Mouse (Mus musculus): ENCODE measurements at regions not wholly inside any gene's neighbourhood (a gene's known extent, or its start where the extent isn't known, plus 50 kb on each side); places are given as distances from the start of the nearest gene placed in this dataset.
A peak's percentile ranks its signal among the peaks of the same experiment; 100 is the strongest.

GRCm38 (mm10) chr19:30289721-30290120 is 57.0 kb downstream of the Mbl2 start:
- no peak for DNase-seq (ENCODE audit: low spot score in 2 of 2)

DNA sequence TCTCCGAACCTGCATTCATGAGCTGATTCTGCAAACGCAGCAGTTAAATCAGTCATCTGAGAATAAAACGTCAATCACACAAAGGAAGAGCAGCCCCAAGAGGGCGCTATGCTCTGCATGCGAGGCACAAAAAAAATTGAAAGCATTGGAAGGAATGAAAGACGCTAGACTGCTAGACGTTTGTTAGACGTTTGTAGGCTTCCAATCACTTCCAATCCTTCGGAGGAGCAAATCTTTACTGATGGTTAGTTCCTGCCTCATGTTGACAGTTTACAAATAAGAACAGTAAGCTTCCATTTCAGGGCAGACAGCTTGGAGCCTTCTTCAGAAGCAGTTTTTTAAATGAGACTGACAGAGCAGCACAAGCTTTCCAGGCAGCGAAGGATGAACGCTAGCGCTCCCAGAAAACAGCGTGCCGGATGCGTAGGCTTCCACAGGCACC is 62.5 kb downstream of the Mbl2 start:
- DNase-seq (ENCODE audit: low spot score in 2 of 2), result peak in 1 of 2 experiments; percentile 5

GRCm38 (mm10) chr19:30296024-30296423 is 63.3 kb downstream of the Mbl2 start:
- DNase-seq (ENCODE audit: low spot score in 2 of 2), result no peak

DNA sequence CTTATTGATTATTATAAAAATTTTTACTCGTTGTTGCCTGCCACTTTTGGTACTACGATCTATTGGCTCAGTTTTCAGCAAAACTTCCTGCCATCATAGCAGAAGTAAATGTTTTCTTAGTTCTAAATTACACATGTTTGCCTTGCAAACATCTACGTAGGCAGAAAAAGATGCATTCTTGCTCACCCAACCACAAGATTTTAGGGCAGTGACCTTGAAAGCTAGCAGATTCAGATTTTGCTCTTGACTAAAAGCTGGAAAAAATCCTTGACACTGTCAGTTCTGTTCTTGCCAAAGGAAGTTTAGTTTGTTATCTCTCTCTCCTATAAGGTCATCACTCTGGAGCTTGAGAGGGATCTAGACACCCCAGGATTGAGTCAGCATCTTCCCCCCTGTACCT is 66.8 kb downstream of the Mbl2 start:
- no peak for DNase-seq (ENCODE audit: low spot score in 2 of 2)

DNA sequence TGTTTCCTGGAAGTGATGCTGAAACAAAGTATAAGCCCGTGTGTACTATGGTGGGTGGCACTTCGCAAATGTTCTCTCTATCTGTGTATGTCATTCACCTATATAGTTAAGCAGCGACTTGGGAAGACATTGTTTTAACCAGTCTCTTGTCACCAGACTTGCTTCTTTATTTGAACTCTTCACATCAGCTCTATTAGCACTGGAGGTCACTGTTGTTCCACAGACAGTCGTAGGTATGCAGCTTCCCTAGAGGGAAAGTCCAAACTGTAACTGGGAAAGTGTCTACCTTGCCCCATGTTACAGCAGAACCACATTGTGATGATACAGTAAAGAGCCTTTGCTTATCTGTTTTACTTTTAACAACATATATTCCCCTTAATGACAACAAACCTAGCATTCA is 69.5 kb downstream of the Mbl2 start:
- no peak for DNase-seq (ENCODE audit: low spot score in 2 of 2)

DNA sequence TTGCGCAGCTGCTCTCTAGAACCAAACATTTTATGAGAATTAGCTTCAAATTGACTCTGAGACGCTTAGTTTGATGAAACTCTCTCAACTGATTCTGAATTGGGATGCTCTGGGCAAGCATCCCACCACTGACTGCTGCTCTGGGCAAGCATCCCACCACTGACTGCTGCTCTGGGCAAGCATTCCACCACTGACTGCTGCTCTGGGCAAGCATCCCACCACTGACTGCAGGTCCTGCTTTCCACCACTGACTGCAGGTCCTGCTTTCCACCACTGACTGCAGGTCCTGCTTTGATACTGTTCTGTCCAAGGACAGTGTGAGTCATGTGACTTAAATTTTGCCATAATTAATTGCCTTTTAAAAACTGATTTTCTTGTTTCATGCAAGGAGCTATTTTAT is 73.6 kb downstream of the Mbl2 start:
- DNase-seq (ENCODE audit: low spot score in 2 of 2), result peak in 1 of 2 experiments; percentile 2

DNA sequence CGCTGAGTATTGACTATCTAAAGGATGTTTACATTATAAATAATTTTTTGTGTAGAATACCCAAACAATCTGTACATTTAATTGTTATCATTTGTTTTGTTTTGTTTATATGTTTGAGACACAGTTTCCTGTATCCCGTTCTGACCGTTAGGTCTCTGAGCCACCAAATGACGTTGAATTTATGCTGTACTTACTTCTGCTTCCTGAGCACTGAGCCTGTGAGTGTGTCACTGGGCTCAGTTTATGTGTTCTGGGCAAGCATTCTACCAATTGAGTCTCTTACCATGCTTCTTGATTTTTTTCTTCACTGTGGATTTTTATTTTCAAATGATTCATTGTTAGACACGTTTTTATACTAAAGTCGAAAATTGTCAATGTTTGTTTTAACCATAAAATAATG is 74.2 kb downstream of the Mbl2 start:
- no peak for DNase-seq (ENCODE audit: low spot score in 2 of 2)

DNA sequence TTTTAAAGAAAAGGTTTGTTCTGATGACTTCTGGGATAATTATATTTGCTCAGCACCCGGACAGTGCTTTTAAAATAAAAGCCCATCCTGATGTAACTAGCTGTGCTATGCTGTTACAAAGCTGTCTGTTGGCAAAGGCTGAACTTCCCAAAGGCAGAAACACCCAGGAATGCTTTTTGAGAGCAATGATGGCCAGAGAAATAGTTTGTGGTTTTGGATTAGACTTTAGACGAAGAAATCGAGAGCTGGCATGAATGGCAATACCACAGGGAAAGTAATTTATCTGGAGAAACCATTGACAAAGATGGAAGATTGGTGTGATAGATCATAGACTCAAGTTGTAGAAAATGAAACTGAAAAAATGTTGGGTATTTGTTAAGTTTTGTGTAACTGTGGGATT is 84.6 kb downstream of the Mbl2 start:
- no peak for DNase-seq (ENCODE audit: low spot score in 2 of 2)

- DNase-seq (ENCODE audit: low spot score in 2 of 2), result no peak
Measured at GRCm38 (mm10) chr19:30327693-30328092, 95.0 kb downstream of the Mbl2 start.

- no peak for DNase-seq (ENCODE audit: low spot score in 2 of 2)
Measured at GRCm38 (mm10) chr19:30328886-30329285, 96.1 kb downstream of the Mbl2 start.

DNA sequence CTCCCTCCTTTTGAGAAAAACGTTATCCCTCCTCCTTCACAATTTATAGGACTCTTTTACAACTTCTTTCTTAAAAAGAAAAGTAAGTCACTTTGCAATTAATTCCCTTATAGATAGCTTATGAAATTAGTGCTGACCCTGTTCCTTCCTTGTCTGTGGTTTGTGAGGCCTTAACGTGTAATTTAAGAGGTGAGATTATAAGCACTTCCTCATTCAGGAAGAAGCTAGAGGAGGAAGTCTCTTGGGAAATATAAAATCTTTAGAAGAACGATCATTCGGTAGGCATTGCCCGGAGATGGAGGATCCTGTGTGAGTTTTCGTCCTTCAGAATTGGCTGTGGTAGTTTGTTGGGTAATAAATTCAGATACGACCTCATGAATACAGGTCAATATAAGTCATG is 98.0 kb downstream of the Mbl2 start:
- DNase-seq (ENCODE audit: low spot score in 2 of 2), result no peak

DNA sequence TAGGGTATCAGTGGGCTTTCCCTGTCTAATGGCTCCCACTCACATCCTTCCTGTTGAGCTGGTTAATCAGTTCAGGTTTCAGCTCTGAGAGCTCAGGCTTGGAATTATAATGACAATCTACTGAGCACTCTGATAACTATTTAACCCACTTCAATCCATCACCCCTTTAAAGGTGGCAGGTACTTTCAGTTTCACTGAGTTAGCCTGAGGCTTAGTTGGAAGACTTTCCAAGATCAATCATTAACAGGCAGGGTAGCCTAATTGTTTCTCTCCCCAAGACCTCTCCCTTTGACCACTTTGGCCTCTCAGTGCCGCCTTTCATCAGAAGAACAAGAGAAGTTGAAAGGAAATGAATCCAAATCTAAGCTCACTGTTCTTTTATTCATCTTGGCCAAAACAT is 99.1 kb downstream of the Mbl2 start:
- DNase-seq (ENCODE audit: low spot score in 2 of 2), result no peak

DNA sequence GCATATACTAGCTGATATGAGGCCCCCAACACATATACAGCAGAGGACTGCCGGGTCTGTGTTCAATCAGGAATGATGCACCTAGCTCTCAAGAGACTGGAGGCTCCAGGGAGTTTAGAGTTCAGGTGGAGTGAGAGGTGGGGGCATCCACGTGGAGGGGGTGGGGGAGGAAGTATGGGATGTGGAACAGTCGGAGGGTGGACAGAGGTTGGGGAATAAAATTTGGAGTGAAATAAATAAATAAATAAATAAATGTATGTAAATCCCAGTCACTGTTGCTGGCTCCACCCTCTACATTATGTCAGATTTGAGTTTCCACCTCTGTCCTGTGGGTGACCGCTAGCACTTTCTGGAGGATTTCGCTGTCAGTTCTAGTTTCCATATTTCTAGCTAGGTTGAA is 111.7 kb downstream of the Mbl2 start:
- no peak for DNase-seq (ENCODE audit: low spot score in 2 of 2)

DNA sequence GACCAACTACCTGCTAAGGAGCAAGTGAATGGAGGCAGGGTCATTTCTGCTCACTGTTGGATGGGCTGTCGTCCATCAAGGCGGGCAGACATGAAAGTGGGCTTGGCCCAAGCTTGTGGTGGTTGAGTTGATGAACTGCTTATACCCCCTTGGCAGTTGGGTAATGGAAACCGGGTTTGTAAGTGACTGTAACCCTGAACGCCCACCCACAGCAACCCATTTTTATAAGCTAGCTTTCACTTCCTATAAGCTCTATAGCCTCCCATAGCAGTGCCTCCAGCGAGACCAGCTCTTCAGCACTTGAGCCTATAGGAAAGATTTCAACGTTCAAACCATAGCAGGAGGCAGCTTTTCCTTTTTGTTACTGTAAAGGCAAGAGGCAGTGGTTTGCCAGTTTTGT is 116.2 kb downstream of the Mbl2 start:
- no peak for DNase-seq (ENCODE audit: low spot score in 2 of 2)

DNA sequence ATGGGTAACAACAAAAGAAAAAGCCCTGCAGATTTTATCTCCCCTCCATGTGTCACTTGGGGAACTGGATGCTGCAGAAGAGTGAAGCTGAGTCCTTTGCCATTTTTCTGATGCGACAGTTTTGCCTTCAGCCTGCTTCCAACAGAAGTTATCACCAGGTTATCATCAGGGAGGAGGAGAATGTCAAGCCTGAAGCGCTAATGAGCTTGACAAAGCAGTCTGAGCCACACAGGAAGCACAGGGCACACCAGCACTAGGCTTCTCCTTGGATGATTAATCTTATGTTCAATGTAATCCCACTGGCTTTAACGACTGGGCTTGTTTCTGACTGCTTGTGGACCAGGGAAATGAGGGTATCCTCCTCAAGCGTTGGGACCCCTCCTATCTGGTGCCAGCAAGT is 122.2 kb downstream of the Mbl2 start:
- DNase-seq (ENCODE audit: low spot score in 2 of 2), result no peak

GRCm38 (mm10) chr19:30358961-30359360 is 126.2 kb downstream of the Mbl2 start:
- DNase-seq (ENCODE audit: low spot score in 2 of 2), result no peak

GRCm38 (mm10) chr19:30371901-30372300 is 139.2 kb downstream of the Mbl2 start:
- DNase-seq (ENCODE audit: low spot score in 2 of 2), result no peak

DNA sequence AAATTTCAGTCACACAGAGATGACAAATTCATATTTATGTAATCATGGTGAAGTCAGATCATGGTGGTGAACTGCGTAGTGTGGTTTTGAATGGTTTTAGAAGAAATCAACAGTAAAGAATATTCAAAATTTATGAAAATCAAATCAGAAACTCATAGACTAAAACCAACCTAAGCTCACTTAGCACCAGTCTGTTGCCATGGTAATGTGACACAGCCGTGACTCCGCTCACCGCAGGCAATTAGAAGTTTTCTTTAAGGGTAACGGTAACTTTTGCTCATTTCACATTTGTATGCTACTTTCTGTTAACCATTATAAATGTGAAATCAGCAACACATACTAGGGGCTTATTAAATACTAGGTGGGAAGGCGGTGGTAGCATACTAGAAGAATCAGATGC is 147.0 kb downstream of the Mbl2 start:
- no peak for DNase-seq (ENCODE audit: low spot score in 2 of 2)

DNA sequence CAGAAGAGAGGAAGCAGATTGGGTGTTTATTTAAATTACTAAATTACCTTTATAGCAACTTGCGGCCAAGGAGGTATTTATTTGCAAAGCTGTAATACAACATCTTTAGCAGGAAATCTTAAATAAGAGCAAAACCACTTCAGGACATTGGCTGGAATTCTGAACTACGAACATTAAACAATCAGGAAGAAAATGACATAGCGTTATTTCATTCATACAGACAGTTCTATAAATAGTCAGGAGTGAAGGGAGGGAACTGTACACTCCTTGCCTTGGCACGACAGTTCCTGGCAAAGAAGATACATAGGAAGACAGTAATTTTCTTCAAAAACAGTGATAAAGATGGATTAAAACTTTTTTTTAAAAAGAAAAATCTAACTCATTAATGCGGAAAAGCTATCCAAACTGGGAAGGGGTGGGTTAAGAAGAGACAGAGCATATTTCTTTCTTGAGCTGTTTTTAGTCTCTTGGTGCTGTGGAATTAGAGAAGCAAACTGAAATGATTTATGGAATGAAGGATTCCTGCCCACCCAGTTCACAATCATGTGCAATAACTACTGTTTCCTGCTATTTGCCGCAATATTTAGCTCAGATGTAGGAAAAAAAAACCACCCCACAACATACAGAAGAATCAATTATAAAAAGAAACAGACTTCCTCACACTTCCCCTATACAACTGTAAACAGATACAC is 147.9 kb downstream of the Mbl2 start:
- DNase-seq (ENCODE audit: low spot score in 2 of 2), result no peak

DNA sequence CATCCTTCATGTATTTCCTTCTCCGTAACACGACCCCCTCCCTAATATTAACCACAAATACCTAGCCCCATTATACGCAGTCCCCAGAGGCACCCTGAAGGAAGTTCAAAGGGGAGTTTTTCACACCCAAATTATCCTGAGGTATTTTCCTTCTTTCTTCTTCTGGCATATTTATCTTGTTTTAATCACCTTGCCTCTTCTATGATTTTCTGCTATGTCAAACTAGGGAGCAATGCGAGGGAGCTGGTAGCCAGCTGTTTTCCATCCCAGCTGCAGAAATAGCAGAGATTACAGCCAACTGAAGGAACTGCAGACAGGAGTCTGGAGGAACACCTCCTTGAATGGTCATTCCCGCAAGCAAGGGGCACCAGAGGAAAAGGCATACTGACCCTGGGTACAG is 155.7 kb downstream of the Dkk1 start:
- DNase-seq (ENCODE audit: low spot score in 2 of 2), result no peak

GRCm38 (mm10) chr19:30406943-30407342 is 142.5 kb downstream of the Dkk1 start:
- DNase-seq (ENCODE audit: low spot score in 2 of 2), result no peak

- no peak for DNase-seq (ENCODE audit: low spot score in 2 of 2)
Measured at GRCm38 (mm10) chr19:30419556-30420280, 129.7 kb downstream of the Dkk1 start.

DNA sequence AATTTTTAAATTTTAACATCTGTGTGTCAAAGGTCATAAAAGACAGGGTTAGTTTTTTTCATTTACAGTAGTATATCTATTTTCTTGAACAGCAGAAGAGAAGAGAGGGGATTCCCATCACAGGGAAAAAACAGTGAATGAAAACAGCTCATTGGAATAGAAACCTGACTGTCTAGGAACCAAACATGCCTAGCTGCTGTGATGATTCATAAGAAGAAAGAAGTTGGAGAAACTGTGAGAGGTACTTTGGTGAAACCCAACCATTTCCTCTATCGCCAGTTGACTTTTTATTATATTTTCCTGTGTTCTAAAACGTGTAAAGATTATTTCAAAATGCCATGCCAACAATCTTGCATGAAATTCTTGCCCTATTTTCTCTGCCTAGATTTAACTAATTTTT is 123.8 kb downstream of the Dkk1 start:
- no peak for DNase-seq (ENCODE audit: low spot score in 2 of 2)

- no peak for DNase-seq (ENCODE audit: low spot score in 2 of 2)
Measured at GRCm38 (mm10) chr19:30427484-30427883, 122.0 kb downstream of the Dkk1 start.

All from left cerebral cortex, adult 9 months (tissue).